Mouse (Mus musculus): ENCODE results near the gene Ddx23.

Ddx23 gene

GRCm38 (mm10) chr15:98674994-98675545, 12.4 kb upstream of the Ddx23 start:
- DNase-seq (ENCODE audit: low read depth, low spot score): no peak

GRCm38 (mm10) chr15:98674284-98674993, 11.7 kb upstream of the Ddx23 start:
- peak; percentile 54 for DNase-seq (ENCODE audit: low read depth, low spot score)

- DNase-seq (ENCODE audit: low read depth, low spot score): no peak
Observed at GRCm38 (mm10) chr15:98673732-98674131, 11.0 kb upstream of the Ddx23 start.

GRCm38 (mm10) chr15:98672592-98672991, 9.9 kb upstream of the Ddx23 start:
- no peak for DNase-seq (ENCODE audit: low read depth, low spot score)

GRCm38 (mm10) chr15:98664042-98664907, 1.6 kb upstream of the Ddx23 start:
- no peak for DNase-seq (ENCODE audit: low read depth, low spot score)

- no peak for DNase-seq (ENCODE audit: low read depth, low spot score)
Observed at GRCm38 (mm10) chr15:98662198-98662566, 512 bp downstream of the Ddx23 start.

GRCm38 (mm10) chr15:98656982-98657751, 5.5 kb downstream of the Ddx23 start:
- DNase-seq (ENCODE audit: low read depth, low spot score): peak; percentile 61

GRCm38 (mm10) chr15:98652174-98652573, 10.5 kb downstream of the Ddx23 start:
- peak; percentile 52 for DNase-seq (ENCODE audit: low read depth, low spot score)

GRCm38 (mm10) chr15:98651431-98651830, 11.3 kb downstream of the Ddx23 start:
- DNase-seq (ENCODE audit: low read depth, low spot score): no peak

- DNase-seq (ENCODE audit: low read depth, low spot score): no peak
Observed at GRCm38 (mm10) chr15:98648071-98648470, 14.6 kb downstream of the Ddx23 start.

GRCm38 (mm10) chr15:98647308-98647707, 15.4 kb downstream of the Ddx23 start:
- no peak for DNase-seq (ENCODE audit: low read depth, low spot score)

GRCm38 (mm10) chr15:98646737-98647136, 16.0 kb downstream of the Ddx23 start:
- DNase-seq (ENCODE audit: low read depth, low spot score): no peak

- no peak for DNase-seq (ENCODE audit: low read depth, low spot score)
Observed at GRCm38 (mm10) chr15:98645057-98646026, 17.4 kb downstream of the Ddx23 start.

GRCm38 (mm10) chr15:98644406-98644805, 18.3 kb downstream of the Ddx23 start:
- no peak for DNase-seq (ENCODE audit: low read depth, low spot score)

- peak; percentile 96 for DNase-seq (ENCODE audit: low read depth, low spot score)
Observed at GRCm38 (mm10) chr15:98640157-98640556, 22.5 kb downstream of the Ddx23 start.

GRCm38 (mm10) chr15:98637155-98637554, 25.5 kb downstream of the Ddx23 start:
- DNase-seq (ENCODE audit: low read depth, low spot score): peak; percentile 67

- no peak for DNase-seq (ENCODE audit: low read depth, low spot score)
Observed at GRCm38 (mm10) chr15:98636517-98636916, 26.2 kb downstream of the Ddx23 start.

GRCm38 (mm10) chr15:98635291-98635841, 27.3 kb downstream of the Ddx23 start:
- DNase-seq (ENCODE audit: low read depth, low spot score): no peak

GRCm38 (mm10) chr15:98634541-98635081, 28.1 kb downstream of the Ddx23 start:
- peak; percentile 90 for DNase-seq (ENCODE audit: low read depth, low spot score)

Measured in R1 (cell line).